ENCODE assay signal across 8 mouse cellular contexts in genomic region chr14:73503237-73503933, GRCm38 (mm10). TPM values are rescaled to one million over a fixed set of nuclear protein-coding genes. Genes with fewer than 3 reads are reported as not detected.
DNase-seq lines count a peak whose midpoint lies in the region; ATAC-seq and TF ChIP-seq lines count a peak whose summit lies in the region.
"Had no signal": no experiment of that assay in that cellular context is flagged by ENCODE, and none has a peak within 500 bp of the region (broad histone marks: within the 10 kb centered on the region; RNA-seq: fewer than 3 reads in every experiment).

No protein-coding gene starts in this region.

- TF ChIP-seq EP300 in lung, postnatal 0 days (IDR thresholded peaks at IDR 0.05), result peak; percentile 81

- no peaks in the 10 kb centered on the region for H3K9me3 ChIP-seq in lung, postnatal 0 days (ENCODE audit: low read length)
- no peaks in the 10 kb centered on the region for H3K9me3 ChIP-seq in forebrain, embryonic 15.5 days
- H3K9me3 ChIP-seq in hindbrain, embryonic 15.5 days, result no peaks in the 10 kb centered on the region

- 40% methylated on average over 13 of the region's 13 CpGs for WGBS in lung, postnatal 0 days
- 31% methylated on average over 13 of the region's 13 CpGs for whole genome bisulfite sequencing in forebrain, embryonic 15.5 days
- 46% methylated on average over 13 of the region's 13 CpGs for WGBS in hindbrain, embryonic 15.5 days
- 40% methylated on average over 13 of the region's 13 CpGs for WGBS in olfactory bulb, adult 2 months

- H3K27ac ChIP-seq in lung, postnatal 0 days (ENCODE audit: low read length), result peak overlapping the region; percentile 62; the same call in 1 of the 2 replicates
- H3K27ac ChIP-seq in forebrain, embryonic 15.5 days (replicated peaks), result peak overlapping the region; percentile 83
- H3K27ac ChIP-seq in hindbrain, embryonic 15.5 days (replicated peaks), result peak overlapping the region; percentile 77
- H3K27ac ChIP-seq in olfactory bulb, adult 2 months (ENCODE audit: insufficient read depth, low read depth, low read length), result peak overlapping the region; percentile 34; the same call in 1 of the 2 replicates

- no peak overlapping the region for H3K9ac ChIP-seq in lung, postnatal 0 days (replicated peaks; ENCODE audit: low read depth)
- H3K9ac ChIP-seq in forebrain, embryonic 15.5 days (replicated peaks), result no peak overlapping the region
- H3K9ac ChIP-seq in hindbrain, embryonic 15.5 days, result no peak overlapping the region

- peaks cover 5% of the 10 kb centered on the region; the same call in 1 of the 2 replicates for H3K4me1 ChIP-seq in lung, postnatal 0 days (ENCODE audit: insufficient read depth, low read depth, low read length)
- peaks cover 24% of the 10 kb centered on the region for H3K4me1 ChIP-seq in forebrain, embryonic 15.5 days
- H3K4me1 ChIP-seq in hindbrain, embryonic 15.5 days (replicated peaks), result peaks cover 17% of the 10 kb centered on the region
- H3K4me1 ChIP-seq in olfactory bulb, adult 2 months (ENCODE audit: control insufficient read depth, insufficient read depth, low read length), result no peaks in the 10 kb centered on the region

- no peaks in the 10 kb centered on the region for H3K27me3 ChIP-seq in lung, postnatal 0 days (replicated peaks; ENCODE audit: insufficient read depth, low read length)
- H3K27me3 ChIP-seq in forebrain, embryonic 15.5 days, result no peaks in the 10 kb centered on the region
- no peaks in the 10 kb centered on the region for H3K27me3 ChIP-seq in hindbrain, embryonic 15.5 days

- ATAC-seq in lung, postnatal 0 days, result peak; percentile 30; the same call in 1 of the 2 replicates
- peak; percentile 81; the same call in 1 of the 2 replicates for ATAC-seq in forebrain, embryonic 15.5 days (replicated peaks)
- ATAC-seq in hindbrain, embryonic 15.5 days (ENCODE audit: low FRiP score, low read depth), result 0 out of 2 replicates have a peak, but pooled peaks have one; percentile 63

- no peaks in the 10 kb centered on the region for H3K36me3 ChIP-seq in lung, postnatal 0 days (ENCODE audit: insufficient read depth, low read length)
- no peaks in the 10 kb centered on the region for H3K36me3 ChIP-seq in forebrain, embryonic 15.5 days
- H3K36me3 ChIP-seq in hindbrain, embryonic 15.5 days, result no peaks in the 10 kb centered on the region

- no peak overlapping the region for H3K4me3 ChIP-seq in lung, postnatal 0 days (ENCODE audit: low read depth, low read length)
- H3K4me3 ChIP-seq in forebrain, embryonic 15.5 days, result no peak overlapping the region
- no peak overlapping the region for H3K4me3 ChIP-seq in hindbrain, embryonic 15.5 days
- H3K4me3 ChIP-seq in olfactory bulb, adult 2 months (ENCODE audit: insufficient read depth, low read depth, low read length), result no peak overlapping the region

- no peak for TF ChIP-seq CTCF in lung, postnatal 0 days (IDR thresholded peaks at IDR 0.05)
- TF ChIP-seq CTCF in olfactory bulb, adult 2 months (IDR thresholded peaks at IDR 0.05; ENCODE audit: insufficient read depth, low read depth, low read length), result no peak

- no peak overlapping the region for H3K4me2 ChIP-seq in lung, postnatal 0 days (replicated peaks; ENCODE audit: low read depth, low read length)
- no peak overlapping the region for H3K4me2 ChIP-seq in forebrain, embryonic 15.5 days (replicated peaks)
- H3K4me2 ChIP-seq in hindbrain, embryonic 15.5 days, result no peak overlapping the region

- DNase-seq in lung, postnatal 0 days (ENCODE audit: low spot score), result peak; percentile 36
- no peak for DNase-seq in lung, postnatal 25 days (ENCODE audit: low spot score)
- DNase-seq in right cerebral cortex, postnatal 4 days, result no peak
- DNase-seq in cerebellum, adult 8-10 months, result no peak
- DNase-seq: thymus, adult 18-20 months had no signal

- TF ChIP-seq POLR2A in olfactory bulb, adult 2 months (IDR thresholded peaks at IDR 0.05; ENCODE audit: insufficient read depth, low read depth, low read length), result no peak

RNA-seq across cellular contexts. Expression of gene Med4, which starts 6.4 kb away (rescaled TPM):
- polyA plus RNA-seq in lung, postnatal 0 days (2015; fragmentation: Nextera tagmentation; extraction: Ambion mirVana), result 52.8 and 56.1 TPM in 2 replicates
- polyA plus RNA-seq in forebrain, embryonic 15.5 days (2015; fragmentation: Nextera tagmentation; extraction: Ambion mirVana), result 107 and 109 TPM in 2 replicates
- polyA plus RNA-seq in hindbrain, embryonic 15.5 days (2015; fragmentation: Nextera tagmentation; extraction: Ambion mirVana), result 78.7 and 79.0 TPM in 2 replicates
- polyA plus RNA-seq in olfactory bulb, adult 2 months (2012; ENCODE audit: insufficient read depth, insufficient read length, low replicate concordance, missing spikeins), result not detected in 2 replicates

RNA-seq across cellular contexts. Expression of gene Sucla2, which starts 21.7 kb away (rescaled TPM):
- 80.2 and 84.7 TPM in 2 replicates for polyA plus RNA-seq in lung, postnatal 0 days (2015; fragmentation: Nextera tagmentation; extraction: Ambion mirVana)
- 100 and 101 TPM in 2 replicates for polyA plus RNA-seq in forebrain, embryonic 15.5 days (2015; fragmentation: Nextera tagmentation; extraction: Ambion mirVana)
- polyA plus RNA-seq in hindbrain, embryonic 15.5 days (2015; fragmentation: Nextera tagmentation; extraction: Ambion mirVana), result 122 and 124 TPM in 2 replicates
- 392 TPM in 1 of 2 replicates, not detected in the other for polyA plus RNA-seq in olfactory bulb, adult 2 months (2012; ENCODE audit: insufficient read depth, insufficient read length, low replicate concordance, missing spikeins)

RNA-seq across cellular contexts. Expression of gene Nudt15, which starts 44.7 kb away (rescaled TPM):
- 2.5 and 2.7 TPM in 2 replicates for polyA plus RNA-seq in lung, postnatal 0 days (2015; fragmentation: Nextera tagmentation; extraction: Ambion mirVana)
- 8.3 and 8.5 TPM in 2 replicates for polyA plus RNA-seq in forebrain, embryonic 15.5 days (2015; fragmentation: Nextera tagmentation; extraction: Ambion mirVana)
- polyA plus RNA-seq in hindbrain, embryonic 15.5 days (2015; fragmentation: Nextera tagmentation; extraction: Ambion mirVana), result 8.5 and 8.8 TPM in 2 replicates
- not detected in 2 replicates for polyA plus RNA-seq in olfactory bulb, adult 2 months (2012; ENCODE audit: insufficient read depth, insufficient read length, low replicate concordance, missing spikeins)

Comparison
In these comparisons a context has a peak if more than half of its experiments do, and no peak if none do; other contexts are left out.
1. ATAC-seq: peak in every context shown above with its lines; median percentile 81 in forebrain, embryonic 15.5 days; 63 in hindbrain, embryonic 15.5 days; 30 in lung, postnatal 0 days.